Mouse (Mus musculus) C2C12 (cell line): ENCODE data around the gene Styx.

ENCODE experiments used
- CTCF ChIP-seq: IDR thresholded peaks from one replicate; pipeline ENCODE4 v1.5.1; 2011; ENCODE audit not compliant: control insufficient read depth, insufficient read depth, insufficient read length
- MAX ChIP-seq: IDR thresholded peaks from one replicate; pipeline ENCODE4 v1.6.1; 2011; ENCODE audit warnings: mild to moderate bottlenecking, control low read depth
- USF1 ChIP-seq: IDR thresholded peaks from one replicate; pipeline ENCODE4 v1.6.1; 2011; ENCODE audit warnings: low read depth, mild to moderate bottlenecking, control low read depth, moderate library complexity

DNA sequence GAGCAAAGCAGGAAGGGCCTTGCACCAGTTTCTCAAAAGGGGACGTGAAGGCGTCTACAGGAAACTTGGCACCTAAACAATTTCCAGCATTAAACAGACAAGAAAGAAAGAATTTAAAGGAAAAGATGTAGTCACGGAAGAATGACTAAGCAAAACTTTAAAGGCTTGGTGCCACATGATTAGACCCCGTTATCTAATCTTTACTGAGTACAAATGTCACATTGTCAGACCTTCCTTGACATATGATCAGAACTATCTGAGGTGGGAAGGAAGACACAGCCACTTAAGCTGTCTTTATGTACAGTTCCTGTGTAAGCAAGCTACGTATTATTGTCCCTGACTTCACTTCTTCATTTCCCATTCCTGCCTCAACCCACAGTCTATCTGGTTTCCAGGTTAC lies 29.3 kb upstream of the Styx start:
- TF ChIP-seq MAX (no peak), CTCF (no peak), USF1 (no peak)
